Mouse (Mus musculus) frontal cortex, adult (tissue): Measurements from ENCODE around the gene Cdk5r2.

ENCODE experiments used
- ATAC-seq: cut with Nextera tagmentation; 2 replicates; pipeline ENCODE4 v1.9.2; 2017; ENCODE audit warnings: mild to moderate bottlenecking, moderate library complexity, mixed read lengths; ENCODE audit not compliant: low TSS enrichment

Gene Cdk5r2

DNA sequence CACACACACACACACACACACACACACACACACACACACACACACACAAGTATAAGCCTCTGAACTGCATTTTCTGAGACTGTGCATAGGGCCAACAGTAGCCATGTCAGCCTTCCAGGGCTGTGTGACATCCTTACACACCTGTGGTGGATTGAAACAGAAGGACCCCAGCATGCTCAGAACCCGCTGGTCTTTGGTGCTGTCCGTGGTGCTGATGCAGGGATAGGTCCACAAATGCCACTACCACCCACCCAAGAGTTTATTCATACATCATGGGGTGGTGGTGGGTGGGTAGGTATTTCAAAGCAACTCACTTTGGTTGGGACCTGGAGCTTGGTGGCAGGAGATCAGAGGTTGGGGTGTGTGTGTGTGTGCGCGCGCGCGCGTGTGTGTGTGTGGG is 36.8 kb downstream of the Cdk5r2 start:
- ATAC-seq: no peak

DNA sequence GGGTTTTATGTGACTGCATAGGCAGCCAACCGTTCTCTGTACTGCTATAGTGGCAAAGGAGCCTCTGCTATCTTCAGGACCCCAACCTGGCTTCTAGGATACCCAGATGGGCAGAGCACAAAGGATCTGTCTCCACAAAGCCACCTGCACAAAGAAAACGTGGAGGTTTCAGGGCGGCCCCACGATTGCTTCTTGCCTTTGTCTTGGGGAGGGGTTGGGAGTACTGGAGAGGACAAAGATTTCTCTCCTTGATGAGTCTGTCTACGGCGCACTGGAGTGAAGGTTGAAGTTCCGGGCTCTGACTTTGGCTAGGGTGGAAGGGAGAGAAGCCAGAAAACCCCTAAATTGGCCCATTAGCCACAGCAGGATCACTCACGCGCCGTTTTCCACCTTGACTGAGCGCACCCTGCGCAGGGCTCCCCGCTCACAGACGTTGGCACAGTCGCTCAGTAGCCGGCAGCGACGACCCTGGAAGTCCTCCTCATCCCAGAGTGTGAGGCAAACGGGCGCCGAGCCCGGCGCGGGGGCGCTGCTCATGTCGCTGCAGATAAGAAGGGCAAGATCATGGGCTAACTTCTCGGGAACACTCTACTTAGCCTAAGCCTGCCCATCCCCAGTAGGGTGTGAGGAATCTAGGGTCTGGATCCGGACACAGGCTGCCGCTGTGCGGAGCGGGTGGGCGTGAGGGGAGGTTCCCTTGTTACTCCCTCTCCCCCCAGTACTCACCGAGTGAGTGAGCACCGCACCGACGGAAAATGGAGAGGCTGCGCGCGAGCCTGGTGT is 37.8 kb downstream of the Cdk5r2 start:
- ATAC-seq: no peak

DNA sequence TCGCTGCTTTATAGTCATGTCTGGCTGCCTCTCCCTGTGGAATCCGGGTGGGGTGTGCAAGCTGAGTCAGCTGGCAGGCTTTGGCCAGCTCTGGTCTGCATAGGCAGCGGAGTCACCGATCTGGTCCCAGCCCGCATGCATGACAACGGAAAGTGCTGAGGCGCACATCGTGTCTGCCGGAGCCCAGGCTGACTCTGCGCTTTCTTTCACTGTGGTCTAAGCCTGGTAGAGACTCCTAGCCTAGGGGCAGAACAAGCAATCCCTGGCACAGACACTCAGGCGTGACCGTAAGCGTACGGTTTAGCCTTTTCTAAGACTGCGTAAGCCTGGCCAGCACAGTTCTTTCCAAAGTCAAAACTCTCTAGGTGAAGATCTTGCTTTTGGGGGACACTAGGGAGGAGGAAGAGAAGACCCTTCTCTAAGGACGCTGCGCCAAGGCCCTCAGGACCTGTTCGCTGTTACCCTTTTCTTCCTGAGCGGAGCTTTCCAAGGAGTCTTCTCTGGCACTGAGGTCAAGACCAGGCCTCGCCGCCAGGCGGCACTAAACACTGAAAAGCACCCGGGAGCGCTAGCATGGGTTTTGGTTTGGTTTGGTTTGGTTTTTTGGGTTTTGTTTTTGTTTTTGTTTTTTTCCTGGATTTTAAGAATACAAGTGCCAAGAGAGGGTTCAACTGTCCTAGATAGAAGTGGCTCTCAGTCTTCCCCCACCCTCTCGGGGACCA is 38.6 kb downstream of the Cdk5r2 start, which contains the start of gene Cryba2:
Gene Cryba2, minus strand, starts transcription at position 10 of the 722 bp plus-strand sequence.
- peak; percentile 46; the same call in 1 of the 2 replicates for ATAC-seq

DNA sequence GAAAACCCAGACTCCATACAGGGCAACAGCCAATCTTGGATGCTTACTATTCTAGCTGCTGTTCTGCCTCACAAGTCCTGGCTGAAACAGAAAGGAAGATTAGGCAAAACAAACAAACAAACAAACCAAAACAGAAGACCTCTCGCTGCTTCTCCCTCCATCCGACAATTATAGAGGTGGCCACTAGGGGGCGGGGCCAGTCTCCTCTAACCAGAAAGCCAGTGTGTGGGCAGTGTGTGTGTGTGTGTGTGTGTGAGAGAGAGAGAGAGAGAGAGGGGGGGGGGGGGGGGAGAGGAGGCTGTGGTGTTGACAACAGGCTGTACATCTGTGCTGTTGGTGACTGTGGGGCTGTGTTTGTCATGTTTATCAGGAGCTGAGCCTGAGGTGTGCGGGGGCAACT is 40.2 kb downstream of the Cdk5r2 start:
- peak; percentile 29 for ATAC-seq

DNA sequence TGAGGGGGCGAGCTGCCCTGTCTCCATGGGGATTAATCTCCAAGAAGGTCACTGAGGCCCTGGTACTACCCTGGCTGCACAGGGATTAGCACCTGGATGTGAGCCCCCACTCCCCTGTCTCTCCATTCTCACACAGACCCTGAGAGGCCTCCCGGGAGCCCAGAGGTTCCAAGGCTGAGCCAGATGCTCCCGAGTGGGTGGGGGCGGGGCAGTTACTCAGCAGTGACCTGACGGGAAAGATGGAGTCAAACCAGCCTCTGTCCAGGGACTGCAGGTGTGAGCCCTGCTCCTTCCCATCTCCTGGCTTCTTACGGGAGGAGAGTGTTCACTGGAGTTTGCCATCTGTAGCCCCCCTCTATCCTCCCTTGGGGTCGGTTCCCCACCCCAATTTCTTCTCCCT is 43.2 kb downstream of the Cdk5r2 start:
- ATAC-seq: no peak

DNA sequence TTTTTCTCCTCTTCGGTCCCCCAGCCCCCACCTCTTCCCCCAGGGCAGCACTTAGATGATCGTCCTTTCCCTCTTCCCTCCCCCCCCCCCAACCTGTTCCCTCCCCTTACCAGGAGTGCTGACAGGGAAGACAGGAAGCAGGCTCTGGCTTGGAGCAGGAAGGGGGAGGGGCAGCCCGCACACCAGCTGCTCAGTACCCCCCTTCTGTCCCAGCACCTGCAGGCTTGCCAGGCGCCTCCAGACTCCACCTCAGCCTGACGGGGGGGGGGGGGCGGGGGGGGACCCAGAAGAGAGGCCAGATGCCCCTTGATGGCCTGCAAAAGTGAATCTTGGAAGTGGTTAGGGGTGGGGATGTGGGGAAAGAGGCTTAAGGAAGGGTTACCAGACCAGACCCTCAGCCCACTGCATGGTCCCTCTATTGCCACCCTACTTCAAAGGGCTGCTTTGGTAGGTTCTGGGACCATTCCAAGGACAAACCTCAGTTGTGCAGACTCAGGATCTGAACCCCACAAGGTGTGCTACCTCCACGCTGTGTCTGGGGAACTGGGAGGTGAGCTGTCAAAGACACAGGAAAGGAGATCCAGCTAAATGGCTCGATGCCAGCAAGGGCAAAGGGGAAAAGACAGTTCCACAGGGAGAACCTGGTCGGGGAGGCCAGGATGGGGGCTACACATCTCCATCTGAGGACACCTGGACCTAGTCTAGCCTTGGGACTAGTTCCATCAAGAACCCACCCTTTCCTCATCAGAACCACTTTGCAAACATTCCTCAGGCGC is 44.1 kb downstream of the Cdk5r2 start:
- ATAC-seq: no peak

DNA sequence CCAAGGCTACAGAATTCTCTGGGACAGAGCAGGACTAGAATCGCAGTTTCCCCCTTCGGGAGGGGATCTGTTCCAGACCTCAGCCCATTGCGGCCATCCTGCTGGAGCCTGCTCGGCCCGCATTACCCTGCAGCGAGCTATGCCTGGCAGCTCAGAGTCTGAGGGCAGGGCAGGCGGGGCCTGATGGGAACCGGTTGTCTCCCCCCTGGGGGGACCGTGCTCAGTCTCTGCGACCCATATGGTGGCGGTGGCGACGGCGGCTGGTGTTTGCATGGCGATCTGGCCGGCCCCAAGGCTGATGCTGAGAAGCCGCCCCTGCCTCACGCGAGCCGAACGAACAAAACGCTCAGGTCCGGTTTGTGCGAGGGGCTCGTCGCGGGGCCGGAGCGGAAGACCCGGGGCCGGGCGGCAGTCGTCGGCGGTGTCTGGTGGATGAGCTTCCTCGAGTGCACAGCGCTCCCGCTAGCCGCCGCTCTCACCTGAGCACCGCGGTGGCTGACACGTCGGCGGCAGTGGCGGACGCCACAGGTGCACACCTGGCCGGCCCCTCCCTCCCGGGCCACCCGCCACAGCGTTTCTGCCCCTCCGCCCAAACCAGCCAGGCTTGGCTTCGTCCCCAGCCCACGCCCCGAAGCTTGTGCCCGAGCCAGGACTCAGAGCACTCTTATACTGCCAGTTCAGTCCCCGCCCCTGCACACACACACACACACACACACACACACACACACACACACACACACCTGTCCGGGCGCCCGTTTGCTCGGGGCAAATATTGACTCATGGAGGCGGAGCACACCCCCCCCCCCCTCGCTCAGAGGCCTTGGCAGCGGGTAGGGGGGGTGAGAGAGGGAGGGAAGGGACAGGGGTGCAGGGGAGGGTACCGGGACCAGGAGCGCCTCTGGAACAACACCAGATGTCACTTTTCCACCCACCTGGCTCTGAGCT is 45.9 kb downstream of the Cdk5r2 start:
- no peak for ATAC-seq

DNA sequence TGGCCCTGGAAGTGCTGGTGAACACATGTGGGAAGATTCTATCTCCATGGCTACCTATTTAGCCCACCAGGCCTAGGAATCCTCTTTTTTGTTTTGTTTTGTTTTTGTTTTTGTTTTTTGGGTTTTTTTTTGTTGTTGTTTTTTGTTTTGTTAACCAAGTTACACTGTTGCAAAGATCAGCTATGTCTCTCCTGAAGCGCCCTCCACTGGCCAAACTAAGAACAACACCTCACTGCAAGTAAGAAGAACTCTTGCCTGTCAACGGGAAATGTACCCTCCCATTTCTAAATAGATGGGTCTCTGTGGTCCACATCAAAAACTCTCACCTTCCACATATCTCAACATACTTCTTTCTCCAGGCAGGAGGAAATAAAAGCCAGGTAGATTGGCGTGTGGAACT is 47.0 kb downstream of the Cdk5r2 start:
- no peak for ATAC-seq

DNA sequence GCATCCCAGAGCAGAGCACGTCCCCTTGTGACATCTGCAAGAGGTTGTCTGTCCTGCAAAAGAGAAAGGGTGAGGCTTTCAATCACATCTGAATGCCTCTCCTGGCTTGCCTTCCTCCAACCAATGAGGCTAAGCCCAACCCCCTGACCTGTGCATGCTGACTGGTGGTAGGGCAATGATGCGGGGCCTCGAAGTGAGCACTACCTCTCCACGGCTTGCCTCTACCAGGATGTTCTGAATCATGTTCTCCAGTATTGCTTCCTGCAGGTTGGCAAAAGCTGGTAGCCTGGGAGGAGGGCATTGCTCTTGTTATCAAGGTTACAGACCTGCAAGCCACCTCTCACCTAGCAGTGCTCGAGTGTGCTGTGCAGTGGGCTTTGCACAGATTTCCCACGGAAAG is 47.5 kb downstream of the Cdk5r2 start:
- no peak for ATAC-seq
